In the genomic region with DNA sequence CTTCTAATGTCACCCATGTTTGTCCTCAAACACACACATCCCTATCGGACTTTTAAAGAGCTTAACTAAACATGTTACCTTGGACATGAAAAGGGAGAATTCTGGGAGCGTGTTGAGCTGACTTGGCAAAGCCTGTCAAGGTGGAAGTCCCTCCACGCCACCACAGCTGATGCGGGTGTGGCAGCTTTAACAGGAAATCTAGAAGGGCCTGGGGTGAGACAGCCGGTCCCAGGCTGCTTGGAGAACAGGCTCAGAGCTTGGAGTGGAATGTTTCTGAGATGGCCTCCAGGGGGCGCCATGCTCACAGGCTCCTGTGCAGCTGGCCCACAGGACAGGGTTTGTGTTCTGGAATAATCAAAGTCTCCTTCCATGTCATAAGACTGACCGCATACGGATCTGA, we compare ENCODE assay signal across 9 mouse cellular contexts. TPM values are rescaled to one million over a fixed set of nuclear protein-coding genes. Genes with fewer than 3 reads are reported as not detected.
DNase-seq lines count a peak whose midpoint lies in the region; ATAC-seq and TF ChIP-seq lines count a peak whose summit lies in the region.
"Had no signal": no experiment of that assay in that cellular context is flagged by ENCODE, and none has a peak within 500 bp of the region (broad histone marks: within the 10 kb centered on the region; RNA-seq: fewer than 3 reads in every experiment).

A gene (minus strand): TSS at position 169 of the 400 bp plus-strand sequence.

- TF ChIP-seq CTCF in small intestine, adult 2 months (IDR thresholded peaks at IDR 0.05; ENCODE audit: extremely low read depth, insufficient read length, insufficient replicate concordance, low read depth, low read length): peak; percentile 75; the same call in 1 of the 2 replicates

- ATAC-seq in heart, embryonic 11.5 days (replicated peaks; ENCODE audit: insufficient number of reproducible peaks, low FRiP score, low TSS enrichment): no peak
- ATAC-seq in intestine, embryonic 14.5 days (replicated peaks; ENCODE audit: low FRiP score, low TSS enrichment, low read depth): peak; percentile 22; the same call in 1 of the 2 replicates
- ATAC-seq in midbrain, embryonic 12.5 days (ENCODE audit: low FRiP score, low read depth): peak; percentile 59
- ATAC-seq: Patski had no signal

- H3K4me3 ChIP-seq in heart, embryonic 11.5 days (ENCODE audit: low read depth, low read length): no peak within 1 kb of the TSS
- no peak within 1 kb of the TSS for H3K4me3 ChIP-seq in intestine, embryonic 14.5 days (ENCODE audit: low read depth, low read length)
- no peak within 1 kb of the TSS for H3K4me3 ChIP-seq in midbrain, embryonic 12.5 days
- H3K4me3 ChIP-seq in small intestine, adult 2 months (ENCODE audit: low read depth, low read length): no peak within 1 kb of the TSS

- intact Hi-C loops in left cerebral cortex, postnatal 4 days (cut with DNase I): loop anchor here (5.0 kb wide), 2 partner anchors 126 to 184 kb away; a partner anchor contains a TSS

- no peaks in the 10 kb centered on the region for H3K4me1 ChIP-seq in heart, embryonic 11.5 days (ENCODE audit: control insufficient read depth, insufficient read depth, low read length)
- H3K4me1 ChIP-seq in intestine, embryonic 14.5 days (replicated peaks; ENCODE audit: control insufficient read depth, insufficient read depth, low read length): no peaks in the 10 kb centered on the region
- no peaks in the 10 kb centered on the region for H3K4me1 ChIP-seq in midbrain, embryonic 12.5 days
- H3K4me1 ChIP-seq in small intestine, adult 2 months (ENCODE audit: control insufficient read depth, insufficient read depth, insufficient read length, low read length): peaks cover 2% of the 10 kb centered on the region; the same call in 1 of the 2 replicates

- H3K36me3 ChIP-seq in heart, embryonic 11.5 days (ENCODE audit: control insufficient read depth, insufficient read depth, low read length): no peaks in the 10 kb centered on the region
- no peaks in the 10 kb centered on the region for H3K36me3 ChIP-seq in intestine, embryonic 14.5 days (ENCODE audit: control insufficient read depth, insufficient read depth, low read length)
- H3K36me3 ChIP-seq in midbrain, embryonic 12.5 days: no peaks in the 10 kb centered on the region
- no peaks in the 10 kb centered on the region for H3K36me3 ChIP-seq in small intestine, adult 2 months (ENCODE audit: control insufficient read depth, insufficient read depth, low read length)

- no peak within 1 kb of the TSS for H3K27ac ChIP-seq in heart, embryonic 11.5 days (ENCODE audit: low read depth, low read length)
- no peak within 1 kb of the TSS for H3K27ac ChIP-seq in intestine, embryonic 14.5 days (ENCODE audit: low read depth)
- no peak within 1 kb of the TSS for H3K27ac ChIP-seq in midbrain, embryonic 12.5 days (replicated peaks)
- no peak within 1 kb of the TSS for H3K27ac ChIP-seq in small intestine, adult 2 months (ENCODE audit: insufficient read depth, low read depth, low read length)

- H3K9me3 ChIP-seq in heart, embryonic 11.5 days (replicated peaks; ENCODE audit: control insufficient read depth, low read length): no peaks in the 10 kb centered on the region
- H3K9me3 ChIP-seq in intestine, embryonic 14.5 days (ENCODE audit: control insufficient read depth, low read length): no peaks in the 10 kb centered on the region
- no peaks in the 10 kb centered on the region for H3K9me3 ChIP-seq in midbrain, embryonic 12.5 days

- peak; percentile 64 to 75 for DNase-seq in heart, adult 18-20 months
- peak; percentile 86 to 89 for DNase-seq in cerebellum, postnatal 10 days
- DNase-seq in frontal cortex, postnatal 36 days (ENCODE audit: low spot score in 2 of 2): peak; percentile 74 to 76
- DNase-seq in intestine, embryonic 14.5 days (ENCODE audit: low spot score): peak; percentile 82
- peak; percentile 79 for DNase-seq in left cerebral cortex, postnatal 4 days

- H3K27me3 ChIP-seq in heart, embryonic 11.5 days (ENCODE audit: control insufficient read depth, insufficient read depth, low read length): peaks cover 23% of the 10 kb centered on the region
- no peaks in the 10 kb centered on the region for H3K27me3 ChIP-seq in intestine, embryonic 14.5 days (replicated peaks; ENCODE audit: control insufficient read depth, insufficient read depth, low read length)
- peaks cover 17% of the 10 kb centered on the region; the same call in 1 of the 2 replicates for H3K27me3 ChIP-seq in midbrain, embryonic 12.5 days
- no peaks in the 10 kb centered on the region for H3K27me3 ChIP-seq in small intestine, adult 2 months (ENCODE audit: control insufficient read depth, insufficient read depth, low read length)
- H3K27me3 ChIP-seq: Patski had no signal

- no peak for TF ChIP-seq POLR2A in small intestine, adult 2 months (IDR thresholded peaks at IDR 0.05; ENCODE audit: low read depth, low read length)

- WGBS in heart, embryonic 11.5 days (ENCODE audit: insufficient replicate concordance): 27% methylated on average over 8 of the region's 8 CpGs
- 28% methylated on average over 8 of the region's 8 CpGs for WGBS in intestine, embryonic 14.5 days
- 28% methylated on average over 8 of the region's 8 CpGs for WGBS in midbrain, embryonic 12.5 days
- 16% methylated on average over 8 of the region's 8 CpGs for WGBS in small intestine, adult 2 months

- no peak within 1 kb of the TSS for H3K4me2 ChIP-seq in heart, embryonic 11.5 days
- H3K4me2 ChIP-seq in intestine, embryonic 14.5 days (ENCODE audit: low read length): no peak within 1 kb of the TSS
- H3K4me2 ChIP-seq in midbrain, embryonic 12.5 days (replicated peaks): no peak within 1 kb of the TSS

- no peak within 1 kb of the TSS for H3K9ac ChIP-seq in heart, embryonic 11.5 days (ENCODE audit: low read depth, low read length)
- no peak within 1 kb of the TSS for H3K9ac ChIP-seq in intestine, embryonic 14.5 days (ENCODE audit: low read length)
- H3K9ac ChIP-seq in midbrain, embryonic 12.5 days (replicated peaks): no peak within 1 kb of the TSS

RNA-seq across cellular contexts. Expression of the gene that starts here (rescaled TPM):
- total RNA-seq in heart, adult 18-20 months (2021): not detected
- not detected in 2 replicates for polyA plus RNA-seq in heart, embryonic 11.5 days (2014; fragmentation: Nextera tagmentation; extraction: Ambion mirVana)
- polyA plus RNA-seq in intestine, embryonic 14.5 days (2014; fragmentation: Nextera tagmentation; extraction: Ambion mirVana): 0.09 TPM in 1 of 2 replicates, not detected in the other
- total RNA-seq in left cerebral cortex, postnatal 4 days (2021): not detected
- not detected in 2 replicates for polyA plus RNA-seq in midbrain, embryonic 12.5 days (2016; fragmentation: Nextera tagmentation; extraction: Ambion mirVana)
- 0.20 TPM in 1 of 2 replicates, not detected in the other for polyA plus RNA-seq in small intestine, adult 2 months (2012; rRNA removed)

Comparison
In these comparisons a context has a peak if more than half of its experiments do, and no peak if none do; other contexts are left out.
1. Peak in DNase-seq in heart, adult 18-20 months; RNA of the gene not detected or under 1 TPM.
2. Peak in DNase-seq and ATAC-seq in intestine, embryonic 14.5 days; RNA of the gene not detected or under 1 TPM.
3. Peak in DNase-seq in left cerebral cortex, postnatal 4 days; RNA of the gene not detected or under 1 TPM.
4. Peak in ATAC-seq in midbrain, embryonic 12.5 days; RNA of the gene not detected or under 1 TPM.